Mouse (Mus musculus) kidney, postnatal 0 days (tissue): ENCODE measurements at regions not wholly inside any gene's neighbourhood (a gene's known extent, or its start where the extent isn't known, plus 50 kb on each side); places are given as distances from the start of the nearest gene placed in this dataset.

Experiments
- ATAC-seq: fragments of 200-750 bp; cut with Nextera tagmentation; replicated peaks from 2 replicates; pipeline ENCODE4 v1.8.0; 2017; ENCODE audit warnings: low read depth, moderate number of reproducible peaks, moderate TSS enrichment, moderate library complexity; ENCODE audit not compliant: low FRiP score
- DNase-seq: peaks from one replicate; pipeline ENCODE4 v3.0.0-alpha.2; 2016; ENCODE audit warnings: low spot score
- H3K27ac ChIP-seq: fragments of 300-500 bp; sonication (generic); 2 replicates; pipeline ENCODE4 v1.5.1; 2014; ENCODE audit warnings: mild to moderate bottlenecking
- H3K27me3 ChIP-seq: fragments of 300-500 bp; sonication (generic); 2 replicates; pipeline ENCODE4 v1.6.1; 2014; ENCODE audit warnings: low read length, mixed read lengths; ENCODE audit not compliant: insufficient read depth
- H3K36me3 ChIP-seq: fragments of 300-500 bp; sonication (generic); 2 replicates; pipeline ENCODE4 v1.6.1; 2014; ENCODE audit warnings: low read length, mixed read lengths; ENCODE audit not compliant: insufficient read depth
- H3K4me1 ChIP-seq: fragments of 300-500 bp; sonication (generic); replicated peaks from 2 replicates; pipeline ENCODE4 v1.6.1; 2014; ENCODE audit warnings: antibody characterized with exemption, low read length, mixed read lengths; ENCODE audit not compliant: insufficient read depth
- H3K4me2 ChIP-seq: fragments of 300-500 bp; sonication (generic); 2 replicates; pipeline ENCODE4 v1.6.1; 2014; ENCODE audit warnings: mild to moderate bottlenecking, low read length, moderate library complexity, mixed read lengths
- H3K4me3 ChIP-seq: fragments of 300-500 bp; sonication (generic); replicated peaks from 2 replicates; pipeline ENCODE4 v1.5.1; 2014; ENCODE audit warnings: low read depth, low read length
- H3K9ac ChIP-seq: fragments of 300-500 bp; sonication (generic); 2 replicates; pipeline ENCODE4 v1.6.1; 2014; ENCODE audit warnings: low read depth, low read length
- H3K9me3 ChIP-seq: fragments of 300-500 bp; sonication (generic); replicated peaks from 2 replicates; pipeline ENCODE4 v1.6.1; 2016; ENCODE audit warnings: low read length, inconsistent platforms, mixed read lengths
- CTCF ChIP-seq: IDR thresholded peaks from 2 replicates; pipeline ENCODE4 v1.5.1; 2016; ENCODE audit warnings: antibody characterized with exemption, low read depth, mild to moderate bottlenecking, moderate library complexity
- WGBS: fragments of 180-500 bp; shearing (Covaris S2); extraction: QIAGEN DNeasy Blood & Tissue Kit; methylation state at CpG from one replicate; pipeline ENCODE4 v1.1.7; 2014; 5-methylcytosine and 5-hydroxymethylcytosine counted together

DNA sequence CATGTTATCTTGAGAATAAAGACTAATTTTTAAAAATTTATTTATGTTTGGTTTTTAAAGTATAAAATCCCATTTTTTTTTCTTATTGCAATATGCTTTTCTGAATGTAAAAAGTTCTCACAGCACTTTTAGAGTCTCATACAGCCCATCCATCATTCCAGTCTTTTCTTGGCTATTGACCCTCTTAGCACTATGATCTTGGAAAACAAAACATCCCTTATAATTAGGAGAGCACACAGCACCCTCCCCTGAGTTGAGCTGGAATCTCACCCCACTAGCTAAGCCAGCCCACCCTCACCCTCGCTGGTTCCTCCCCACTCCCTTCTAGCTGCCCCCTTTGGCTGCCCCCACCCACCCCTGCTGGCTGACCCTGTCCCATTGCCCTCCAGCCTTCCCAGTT is 154.2 kb upstream of the Ctnnb1 start:
- Histone ChIP-seq H3K4me3 (no peak overlapping the region), H3K27ac (no peak overlapping the region), H3K4me2 (no peak overlapping the region), H3K9ac (0 out of 2 replicates have a peak overlapping the region, but pooled peaks have one; percentile 18), H3K4me1 (peaks cover 18% of the 10 kb centered on the region), H3K27me3 (no peaks in the 10 kb centered on the region), H3K36me3 (no peaks in the 10 kb centered on the region), H3K9me3 (no peaks in the 10 kb centered on the region)
- no peak for ATAC-seq
- DNase-seq, result peak; percentile 65
- TF ChIP-seq CTCF, result no peak; the same call in 1 of the 2 replicates
- 10% methylated on average over 1 of the region's 1 CpGs for WGBS

DNA sequence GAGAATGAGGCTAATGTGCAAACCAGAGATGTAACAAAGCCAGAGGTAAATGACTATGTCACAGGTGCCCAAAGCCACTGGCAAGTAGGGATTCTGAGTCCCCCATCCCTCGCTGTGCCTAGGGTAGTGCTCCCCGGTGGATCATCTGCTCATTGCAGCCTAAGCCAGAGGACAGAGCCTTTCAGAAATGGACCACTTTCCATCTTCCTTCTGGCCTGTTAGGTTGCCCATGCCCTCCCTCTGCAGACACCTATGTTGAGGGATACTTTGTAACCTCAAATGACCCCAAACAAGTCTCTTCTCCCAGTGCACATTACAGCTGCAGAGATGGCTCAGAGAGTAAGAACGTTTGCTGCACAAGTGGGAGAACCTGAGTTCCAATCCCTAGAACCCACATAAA is 153.3 kb upstream of the Ctnnb1 start:
- ATAC-seq (no peak), DNase-seq (no peak)
- peak; percentile 29; the same call in 1 of the 2 replicates for TF ChIP-seq CTCF
- no peak overlapping the region for H3K4me2 ChIP-seq
- H3K4me1 ChIP-seq, result peaks cover 11% of the 10 kb centered on the region
- no peaks in the 10 kb centered on the region for H3K27me3 ChIP-seq
- no peak overlapping the region for H3K9ac ChIP-seq
- H3K9me3 ChIP-seq, result no peaks in the 10 kb centered on the region
- no peaks in the 10 kb centered on the region for H3K36me3 ChIP-seq
- WGBS, result 65% methylated on average over 3 of the region's 3 CpGs
- no peak overlapping the region; the same call in 1 of the 2 replicates for H3K27ac ChIP-seq
- H3K4me3 ChIP-seq, result no peak overlapping the region

DNA sequence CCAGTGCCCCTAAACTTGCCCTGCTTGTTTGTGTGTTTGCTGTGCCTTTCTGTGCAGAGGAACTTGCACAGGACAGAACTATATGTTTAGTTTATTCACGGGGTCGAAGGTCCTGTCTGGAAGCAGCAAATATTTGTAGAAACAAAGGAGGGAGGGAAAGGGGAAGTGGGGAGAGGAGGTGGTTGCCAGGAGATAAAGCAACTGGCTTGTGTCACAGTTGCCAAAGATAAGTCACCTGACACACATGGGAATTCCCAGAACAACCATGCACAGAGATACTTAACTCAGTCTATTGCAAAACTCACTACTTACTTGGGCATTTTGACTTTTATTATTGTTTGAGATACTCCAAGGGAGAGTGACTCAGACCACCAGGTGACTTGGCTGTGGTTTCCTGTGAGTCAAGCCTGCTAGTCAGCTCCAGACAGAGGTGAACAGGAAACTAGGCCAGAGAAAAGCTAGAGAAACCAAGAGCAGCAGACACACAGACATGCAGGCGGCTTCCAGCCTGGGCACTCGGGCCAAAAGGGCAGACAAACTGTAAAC is 152.5 kb upstream of the Ctnnb1 start:
- H3K9me3 ChIP-seq, result no peaks in the 10 kb centered on the region
- peak; percentile 55 for ATAC-seq
- no peak overlapping the region for H3K9ac ChIP-seq
- H3K36me3 ChIP-seq, result no peaks in the 10 kb centered on the region
- no peak for TF ChIP-seq CTCF
- no peaks in the 10 kb centered on the region for H3K27me3 ChIP-seq
- H3K27ac ChIP-seq, result peak overlapping the region; percentile 68
- peaks cover 11% of the 10 kb centered on the region for H3K4me1 ChIP-seq
- H3K4me2 ChIP-seq, result no peak overlapping the region
- DNase-seq, result peak; percentile 72
- WGBS, result 52% methylated on average over 4 of the region's 4 CpGs
- H3K4me3 ChIP-seq, result no peak overlapping the region

DNA sequence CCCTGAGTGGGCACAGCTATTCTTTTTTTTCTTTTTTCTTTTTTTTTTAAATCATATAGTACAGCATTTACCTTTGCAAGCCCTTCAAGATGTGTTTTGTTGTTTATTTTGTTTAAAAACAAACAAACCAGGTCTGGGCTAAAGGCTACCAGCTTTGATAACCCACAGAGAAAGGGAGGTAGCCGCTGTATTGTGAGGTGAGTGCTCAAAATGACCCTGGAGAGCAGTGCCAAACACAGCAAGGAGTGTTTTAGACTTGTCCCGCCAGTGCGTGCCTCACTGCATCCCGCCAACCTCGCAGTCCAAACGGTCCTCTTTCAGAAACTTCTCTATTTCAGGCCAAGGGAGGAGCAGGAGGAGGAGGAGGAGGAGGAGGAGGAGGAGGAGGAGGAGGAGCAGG is 152.0 kb upstream of the Ctnnb1 start:
- Histone ChIP-seq H3K9me3 (no peaks in the 10 kb centered on the region), H3K9ac (no peak overlapping the region), H3K27ac (peak overlapping the region; percentile 68), H3K4me2 (no peak overlapping the region), H3K4me3 (no peak overlapping the region), H3K36me3 (no peaks in the 10 kb centered on the region), H3K27me3 (no peaks in the 10 kb centered on the region), H3K4me1 (peaks cover 11% of the 10 kb centered on the region)
- DNase-seq, result no peak
- no peak for TF ChIP-seq CTCF
- ATAC-seq, result no peak
- WGBS, result 31% methylated on average over 6 of the region's 6 CpGs

DNA sequence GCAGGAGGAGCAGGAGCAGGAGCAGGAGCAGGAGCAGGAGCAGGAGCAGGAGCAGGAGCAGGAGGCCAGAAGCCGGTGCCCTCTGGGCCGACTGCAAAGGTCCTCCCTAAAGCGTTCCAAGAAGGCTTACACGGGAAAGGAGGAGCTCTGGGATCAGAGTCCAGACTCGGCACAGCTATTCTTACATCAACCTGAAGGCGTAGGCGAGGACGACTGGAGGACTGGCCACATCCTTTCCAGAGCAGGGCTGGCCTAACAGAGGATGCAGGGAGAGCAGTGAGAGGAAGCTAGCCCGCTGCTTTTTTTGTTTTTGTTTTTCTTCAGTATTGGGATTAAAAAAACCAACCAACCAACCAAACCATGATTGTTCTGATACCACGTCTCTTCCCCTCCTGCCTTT is 151.5 kb upstream of the Ctnnb1 start:
- Histone ChIP-seq H3K27ac (peak overlapping the region; percentile 64), H3K4me1 (peaks cover 11% of the 10 kb centered on the region), H3K4me3 (no peak overlapping the region), H3K9me3 (no peaks in the 10 kb centered on the region), H3K27me3 (no peaks in the 10 kb centered on the region), H3K36me3 (no peaks in the 10 kb centered on the region), H3K4me2 (no peak overlapping the region), H3K9ac (no peak overlapping the region)
- WGBS, result 69% methylated on average over 10 of the region's 10 CpGs
- ATAC-seq (no peak), DNase-seq (peak; percentile 65)
- TF ChIP-seq CTCF, result no peak

DNA sequence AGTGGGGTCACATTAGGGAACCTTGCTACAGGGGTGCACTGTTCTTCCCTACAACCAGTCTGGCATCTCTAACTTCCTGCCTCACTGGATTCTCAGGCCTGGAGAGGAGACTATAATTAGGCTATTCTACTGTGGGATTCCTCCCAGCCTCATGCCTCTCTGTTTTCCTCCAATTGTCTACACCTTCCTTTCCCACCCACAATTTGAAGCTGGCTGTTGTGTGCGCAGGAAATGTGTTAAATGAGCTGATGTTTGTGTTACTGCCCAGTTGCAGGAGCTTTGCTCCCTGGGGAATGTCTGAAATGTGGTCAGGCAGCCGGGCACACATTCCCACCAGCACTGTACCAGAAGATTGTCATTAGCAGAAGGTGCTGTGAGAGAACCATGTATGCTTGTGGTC is 150.6 kb upstream of the Ctnnb1 start:
- no peak overlapping the region for H3K4me3 ChIP-seq
- H3K27me3 ChIP-seq, result no peaks in the 10 kb centered on the region
- DNase-seq (peak; percentile 56), ATAC-seq (no peak)
- peaks cover 11% of the 10 kb centered on the region for H3K4me1 ChIP-seq
- no peak overlapping the region for H3K9ac ChIP-seq
- no peaks in the 10 kb centered on the region for H3K36me3 ChIP-seq
- no peak for TF ChIP-seq CTCF
- peak overlapping the region; percentile 64 for H3K27ac ChIP-seq
- H3K4me2 ChIP-seq, result no peak overlapping the region
- WGBS, result 29% methylated on average over 2 of the region's 2 CpGs
- H3K9me3 ChIP-seq, result no peaks in the 10 kb centered on the region

DNA sequence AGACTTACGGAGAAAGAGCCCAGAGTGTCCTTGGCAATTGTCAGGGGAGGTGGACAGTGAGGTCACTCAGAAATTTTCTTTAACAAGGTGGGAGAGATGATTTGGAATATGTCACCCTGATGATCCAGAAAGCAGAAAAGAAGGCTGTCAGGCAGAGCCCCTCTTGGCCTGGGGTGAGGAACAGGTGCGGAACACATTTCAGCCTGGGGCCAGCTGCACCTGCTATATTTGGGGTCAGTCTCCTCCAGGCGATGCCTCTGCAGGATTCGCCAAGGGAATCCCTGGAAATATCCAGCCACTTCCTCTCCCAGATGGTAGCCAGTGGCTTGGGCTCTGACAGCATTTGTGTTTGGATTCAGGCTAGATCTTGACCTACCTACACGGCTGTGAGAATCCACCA is 134.8 kb upstream of the Ctnnb1 start:
- Histone ChIP-seq H3K36me3 (no peaks in the 10 kb centered on the region), H3K4me2 (no peak overlapping the region), H3K4me3 (no peak overlapping the region), H3K27ac (no peak overlapping the region), H3K9ac (no peak overlapping the region), H3K4me1 (no peaks in the 10 kb centered on the region), H3K27me3 (no peaks in the 10 kb centered on the region), H3K9me3 (no peaks in the 10 kb centered on the region; the same call in 1 of the 2 replicates)
- no peak for TF ChIP-seq CTCF
- WGBS, result 85% methylated on average over 5 of the region's 5 CpGs
- no peak for DNase-seq
- no peak for ATAC-seq
